Mouse (Mus musculus) embryonic facial prominence, embryonic 14.5 days (tissue): ENCODE measurements at regions not wholly inside any gene's neighbourhood (a gene's known extent, or its start where the extent isn't known, plus 50 kb on each side); places are given as distances from the start of the nearest gene placed in this dataset.

Experiments used
- ATAC-seq: fragments of 200-750 bp; cut with Nextera tagmentation; 2 replicates; pipeline ENCODE4 v1.8.0; 2017; ENCODE audit warnings: low read depth, moderate number of reproducible peaks, moderate TSS enrichment
- DNase-seq: peaks from one replicate; pipeline ENCODE4 v3.0.0-alpha.2; 2015; ENCODE audit warnings: low spot score
- H3K27ac ChIP-seq: fragments of 300-500 bp; sonication (generic); replicated peaks from 2 replicates; pipeline ENCODE4 v1.5.1; 2014; ENCODE audit warnings: low read depth, mild to moderate bottlenecking, low read length, moderate library complexity
- H3K27me3 ChIP-seq: fragments of 300-500 bp; sonication (generic); replicated peaks from 2 replicates; pipeline ENCODE4 v1.6.1; 2014; ENCODE audit warnings: low read length; ENCODE audit not compliant: control insufficient read depth, insufficient read depth
- H3K36me3 ChIP-seq: fragments of 300-500 bp; sonication (generic); 2 replicates; pipeline ENCODE4 v1.6.1; 2014; ENCODE audit warnings: low read length, mixed read lengths; ENCODE audit not compliant: control insufficient read depth, insufficient read depth
- H3K4me1 ChIP-seq: fragments of 300-500 bp; sonication (generic); 2 replicates; pipeline ENCODE4 v1.6.1; 2014; ENCODE audit warnings: antibody characterized with exemption, low read length; ENCODE audit not compliant: control insufficient read depth, insufficient read depth
- H3K4me2 ChIP-seq: fragments of 300-500 bp; sonication (generic); 2 replicates; pipeline ENCODE4 v1.6.1; 2014; ENCODE audit warnings: low read depth, mild to moderate bottlenecking, low read length, moderate library complexity, mixed read lengths
- H3K4me3 ChIP-seq: fragments of 300-500 bp; sonication (generic); 2 replicates; pipeline ENCODE4 v1.5.1; 2014; ENCODE audit warnings: low read depth, mild to moderate bottlenecking, low read length
- H3K9ac ChIP-seq: fragments of 300-500 bp; sonication (generic); 2 replicates; pipeline ENCODE4 v1.6.1; 2014; ENCODE audit warnings: low read depth, mild to moderate bottlenecking, low read length, moderate library complexity, mixed read lengths
- H3K9me3 ChIP-seq: fragments of 300-500 bp; sonication (generic); 2 replicates; pipeline ENCODE4 v1.6.1; 2016; ENCODE audit warnings: low read length; ENCODE audit not compliant: control insufficient read depth
- WGBS: fragments of 180-500 bp; shearing (Covaris S2); extraction: QIAGEN DNeasy Blood & Tissue Kit; methylation state at CpG from one replicate; pipeline ENCODE4 v1.1.7; 2014; 5-methylcytosine and 5-hydroxymethylcytosine counted together

DNA sequence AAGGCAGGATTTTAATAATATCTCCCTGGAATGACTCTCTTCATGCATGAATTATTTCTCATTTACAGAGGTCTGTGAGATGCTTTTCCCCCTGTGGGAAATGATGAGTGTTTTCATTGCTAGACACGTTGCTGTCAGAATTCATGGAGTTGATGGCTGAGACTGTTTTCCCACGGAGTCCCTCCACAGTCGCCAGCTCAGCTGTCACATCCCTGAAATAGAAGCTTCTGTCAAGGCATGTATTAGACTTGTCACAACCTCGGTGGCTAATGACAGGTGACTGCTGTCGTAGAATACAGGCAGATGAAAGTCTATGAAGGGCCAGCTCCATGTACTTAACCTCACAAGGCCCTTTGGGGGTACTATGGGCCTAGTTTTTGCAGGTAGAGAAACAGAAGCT, 212.4 kb downstream of the Abcc12 start:
- H3K9ac ChIP-seq = no peak overlapping the region
- H3K27ac ChIP-seq = no peak overlapping the region
- no peak overlapping the region for H3K4me2 ChIP-seq
- H3K4me3 ChIP-seq = no peak overlapping the region
- H3K27me3 ChIP-seq = no peaks in the 10 kb centered on the region
- no peaks in the 10 kb centered on the region for H3K9me3 ChIP-seq
- no peaks in the 10 kb centered on the region for H3K4me1 ChIP-seq
- WGBS = 44% methylated on average over 5 of the region's 5 CpGs
- DNase-seq (peak; percentile 51), ATAC-seq (no peak)
- H3K36me3 ChIP-seq = no peaks in the 10 kb centered on the region

DNA sequence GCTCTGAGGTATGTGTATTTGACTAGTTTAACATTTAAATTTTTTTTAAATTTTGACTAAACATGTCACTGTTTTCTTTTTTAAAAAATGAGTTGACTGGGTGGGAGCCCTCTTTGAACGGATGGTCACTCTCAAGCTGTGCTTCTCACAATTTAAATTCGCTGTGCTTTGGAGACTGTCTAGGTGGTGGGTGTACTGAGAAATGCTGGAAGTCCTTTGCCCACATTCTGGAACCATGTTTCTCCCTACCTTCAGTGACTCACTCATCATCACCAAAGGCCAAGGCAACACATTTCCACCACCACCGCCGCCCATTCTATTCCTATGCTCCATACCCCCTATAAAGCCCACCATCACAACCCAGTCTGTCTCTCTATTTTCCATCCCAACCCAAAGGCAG, 213.8 kb downstream of the Abcc12 start:
- H3K4me3 ChIP-seq = no peak overlapping the region
- H3K27ac ChIP-seq = no peak overlapping the region
- no peak overlapping the region for H3K4me2 ChIP-seq
- H3K27me3 ChIP-seq = no peaks in the 10 kb centered on the region
- no peaks in the 10 kb centered on the region for H3K4me1 ChIP-seq
- H3K9me3 ChIP-seq = no peaks in the 10 kb centered on the region
- no peaks in the 10 kb centered on the region for H3K36me3 ChIP-seq
- ATAC-seq (no peak), DNase-seq (no peak)
- no peak overlapping the region for H3K9ac ChIP-seq
- WGBS = 95% methylated on average over 4 of the region's 4 CpGs

DNA sequence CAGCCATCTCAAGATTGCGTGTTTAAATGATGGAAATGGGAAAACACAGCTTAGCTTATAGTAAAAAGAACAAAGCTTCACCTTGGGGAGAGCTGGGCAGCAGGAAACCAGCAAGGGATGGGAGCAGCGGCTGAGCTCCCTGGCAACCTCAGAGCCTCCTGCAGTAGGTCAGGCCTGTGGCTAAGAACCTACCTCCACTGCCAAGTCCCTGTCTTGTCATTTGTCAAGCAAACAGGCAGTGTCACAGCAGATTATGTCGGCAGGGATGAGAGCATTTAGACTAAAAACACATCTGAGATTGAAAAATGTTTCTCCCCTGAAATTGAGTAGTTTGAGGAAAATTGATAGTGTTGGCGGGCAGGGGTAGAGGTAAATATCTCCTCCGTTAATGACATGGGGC, 214.8 kb downstream of the Abcc12 start:
- no peak for ATAC-seq
- 76% methylated on average over 5 of the region's 5 CpGs for WGBS
- Histone ChIP-seq H3K27me3 (no peaks in the 10 kb centered on the region), H3K9me3 (no peaks in the 10 kb centered on the region), H3K9ac (no peak overlapping the region), H3K4me1 (no peaks in the 10 kb centered on the region), H3K4me3 (no peak overlapping the region), H3K36me3 (no peaks in the 10 kb centered on the region), H3K4me2 (no peak overlapping the region), H3K27ac (no peak overlapping the region)
- DNase-seq = no peak

DNA sequence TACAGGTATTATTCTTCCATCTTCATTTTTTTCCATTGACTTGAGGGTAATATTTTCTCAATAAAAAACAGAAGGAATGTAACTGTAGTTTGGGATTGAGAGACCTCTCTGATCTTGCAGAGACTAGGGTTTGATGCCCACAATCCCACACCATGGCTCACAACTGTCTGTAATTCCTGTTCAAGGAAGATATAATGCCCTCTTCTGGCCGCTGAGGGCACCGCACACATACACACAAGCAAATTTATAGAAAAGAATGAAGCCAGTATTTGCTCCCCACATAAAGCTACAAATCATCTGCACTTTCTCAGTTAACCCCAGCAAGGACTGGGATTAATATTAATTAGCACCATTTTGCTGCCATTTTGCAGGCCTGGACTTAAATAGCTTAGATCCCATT, 215.6 kb downstream of the Abcc12 start:
- Histone ChIP-seq H3K9me3 (no peaks in the 10 kb centered on the region), H3K9ac (no peak overlapping the region), H3K4me3 (no peak overlapping the region), H3K4me1 (no peaks in the 10 kb centered on the region), H3K36me3 (no peaks in the 10 kb centered on the region), H3K27me3 (no peaks in the 10 kb centered on the region), H3K27ac (no peak overlapping the region), H3K4me2 (no peak overlapping the region)
- WGBS = 47% methylated on average over 2 of the region's 2 CpGs
- ATAC-seq = no peak
- no peak for DNase-seq

DNA sequence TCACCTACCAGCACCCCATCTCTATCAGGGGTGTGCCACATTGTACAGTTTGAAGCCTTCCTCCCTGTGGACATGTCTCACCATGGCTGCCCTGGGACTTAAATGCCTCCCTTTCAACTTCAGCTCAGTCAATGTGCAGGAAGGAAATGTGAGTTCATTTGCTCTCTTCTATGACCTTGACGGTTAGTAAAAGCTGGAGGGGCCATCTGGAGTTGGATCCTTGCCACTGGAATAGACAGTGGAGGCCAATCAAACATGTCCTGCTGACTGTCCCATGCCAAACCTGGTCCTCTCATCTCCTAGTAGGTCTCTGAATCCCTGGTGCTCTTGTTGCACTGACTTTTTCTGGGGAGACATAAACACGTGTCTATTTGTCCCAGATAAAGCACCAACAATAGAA, 220.2 kb downstream of the Abcc12 start:
- Histone ChIP-seq H3K27ac (no peak overlapping the region), H3K36me3 (no peaks in the 10 kb centered on the region), H3K4me1 (no peaks in the 10 kb centered on the region), H3K9me3 (no peaks in the 10 kb centered on the region), H3K9ac (no peak overlapping the region), H3K4me3 (no peak overlapping the region), H3K4me2 (no peak overlapping the region), H3K27me3 (no peaks in the 10 kb centered on the region)
- WGBS = 64% methylated on average over 2 of the region's 2 CpGs
- DNase-seq (no peak), ATAC-seq (no peak)

DNA sequence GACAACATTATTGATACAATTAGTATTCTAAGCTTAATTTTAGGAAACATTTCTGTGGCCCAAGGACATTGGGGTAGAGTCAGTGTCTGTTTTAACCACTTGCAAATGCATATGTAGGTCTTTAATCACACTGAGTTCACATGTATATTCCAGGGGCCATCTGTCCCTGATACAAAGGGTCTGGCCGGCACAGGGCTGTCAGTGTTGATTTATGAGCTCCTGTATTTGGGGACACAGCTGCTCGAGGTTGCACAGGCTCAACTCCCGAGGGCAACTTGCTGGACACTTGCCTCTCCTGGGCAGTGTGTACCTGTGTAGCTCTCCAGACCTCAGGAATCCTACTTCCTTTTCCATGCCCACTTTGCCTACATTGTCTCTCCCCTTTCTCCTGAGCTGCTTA, 221.0 kb downstream of the Abcc12 start:
- 47% methylated on average over 3 of the region's 3 CpGs for WGBS
- no peak for DNase-seq
- Histone ChIP-seq H3K4me1 (no peaks in the 10 kb centered on the region), H3K36me3 (no peaks in the 10 kb centered on the region), H3K9ac (no peak overlapping the region), H3K4me2 (no peak overlapping the region), H3K27ac (no peak overlapping the region), H3K4me3 (no peak overlapping the region), H3K27me3 (no peaks in the 10 kb centered on the region), H3K9me3 (no peaks in the 10 kb centered on the region)
- ATAC-seq = no peak

DNA sequence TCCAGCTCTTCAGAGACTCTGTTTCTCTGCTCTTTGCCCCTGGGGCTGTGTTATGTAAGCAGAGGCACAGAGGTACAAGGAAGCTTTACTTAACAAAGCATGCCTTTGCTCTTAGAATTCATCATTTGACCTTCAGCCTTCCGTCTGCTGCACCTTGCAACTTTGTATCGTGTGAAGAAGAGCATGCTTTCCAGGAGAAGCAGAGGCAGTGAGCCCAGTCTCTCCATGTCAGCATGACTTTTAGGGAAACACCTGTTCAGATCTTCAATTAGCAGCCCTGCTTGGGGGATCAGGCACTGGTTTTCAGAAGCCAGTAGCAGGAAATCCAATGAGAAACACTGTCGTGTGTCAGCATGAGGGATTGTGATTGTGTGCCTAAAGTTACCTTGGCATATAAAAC, 226.7 kb downstream of the Abcc12 start:
- Histone ChIP-seq H3K4me3 (no peak overlapping the region), H3K4me2 (no peak overlapping the region), H3K27ac (no peak overlapping the region), H3K9me3 (no peaks in the 10 kb centered on the region), H3K9ac (no peak overlapping the region), H3K36me3 (no peaks in the 10 kb centered on the region), H3K27me3 (no peaks in the 10 kb centered on the region), H3K4me1 (no peaks in the 10 kb centered on the region)
- no peak for ATAC-seq
- no peak for DNase-seq
- WGBS = 67% methylated on average over 3 of the region's 3 CpGs

DNA sequence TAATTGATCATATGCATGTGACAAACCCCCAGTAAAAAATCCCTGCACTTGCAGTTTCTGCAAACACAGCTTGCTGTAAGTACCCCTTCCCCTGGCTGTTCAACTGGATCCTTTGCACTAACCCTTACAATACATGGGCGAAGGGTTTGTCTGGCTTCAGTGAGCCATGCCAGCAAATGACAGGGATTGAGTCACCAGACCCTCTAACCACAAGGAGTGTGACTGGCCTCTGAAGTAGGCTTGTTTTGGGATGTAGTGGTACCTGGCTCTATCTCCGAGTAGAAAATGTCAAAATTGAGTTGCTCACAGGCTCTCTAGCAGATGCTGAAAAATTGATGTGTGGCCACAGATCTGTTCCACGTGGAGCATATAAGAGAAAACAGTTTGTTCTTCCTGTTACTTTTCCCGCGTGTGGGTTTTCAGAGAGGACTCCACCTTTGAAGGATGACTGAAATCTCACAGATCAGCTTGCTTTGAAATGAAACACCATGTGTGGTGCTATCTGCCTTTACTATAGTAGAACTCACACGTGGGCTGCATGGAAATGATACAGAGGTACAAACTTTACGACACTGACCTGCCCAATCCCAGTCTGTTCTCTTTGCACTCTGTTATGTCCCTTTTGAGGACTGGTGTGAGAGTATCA, 228.8 kb downstream of the Abcc12 start:
- Histone ChIP-seq H3K9ac (no peak overlapping the region), H3K4me3 (no peak overlapping the region), H3K4me2 (no peak overlapping the region), H3K36me3 (no peaks in the 10 kb centered on the region), H3K4me1 (no peaks in the 10 kb centered on the region), H3K27ac (no peak overlapping the region), H3K27me3 (no peaks in the 10 kb centered on the region), H3K9me3 (peaks cover 11% of the 10 kb centered on the region)
- no peak for DNase-seq
- WGBS = 73% methylated on average over 7 of the region's 7 CpGs
- ATAC-seq = no peak

DNA sequence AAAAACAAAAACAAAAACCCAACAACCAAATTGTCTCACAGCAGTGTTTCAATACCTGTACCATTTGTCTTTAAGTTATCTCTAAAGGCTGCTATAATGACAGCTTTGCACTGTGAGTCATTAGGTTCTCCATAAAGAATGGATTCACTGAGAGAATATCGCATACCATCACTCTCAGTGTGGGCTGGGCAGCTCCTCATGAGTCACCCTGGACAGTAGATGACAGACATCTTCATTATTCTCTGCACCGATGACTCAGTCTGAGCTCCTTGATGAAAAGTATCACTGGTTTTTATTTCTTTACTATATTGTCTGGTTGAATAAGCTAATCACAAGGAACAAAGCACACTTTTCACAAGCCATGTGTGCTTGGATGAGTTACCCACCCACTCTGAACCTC, 230.4 kb downstream of the Abcc12 start:
- H3K27ac ChIP-seq = no peak overlapping the region
- H3K36me3 ChIP-seq = no peaks in the 10 kb centered on the region
- H3K4me3 ChIP-seq = no peak overlapping the region
- no peak overlapping the region for H3K9ac ChIP-seq
- H3K4me2 ChIP-seq = no peak overlapping the region
- peaks cover 11% of the 10 kb centered on the region for H3K9me3 ChIP-seq
- no peaks in the 10 kb centered on the region for H3K27me3 ChIP-seq
- ATAC-seq (no peak), DNase-seq (no peak)
- WGBS = 77% methylated on average over 2 of the region's 2 CpGs
- no peaks in the 10 kb centered on the region for H3K4me1 ChIP-seq
